Mouse (Mus musculus) MEL (cell line): ENCODE results near the gene Wfs1. TPM values are rescaled to one million over a fixed set of nuclear protein-coding genes. Genes with fewer than 3 reads are reported as not detected.

ENCODE experiments used
- DNase-seq: peaks from one replicate; pipeline ENCODE4 v3.0.0; 2011; ENCODE audit warnings: low read depth, low spot score
- H3K27ac ChIP-seq: 2 replicates; pipeline ENCODE4 v1.5.1; 2012; ENCODE audit warnings: low read depth, mild to moderate bottlenecking, control low read depth, low read length, moderate library complexity; ENCODE audit not compliant: control insufficient read depth
- H3K27me3 ChIP-seq, 2 experiments: fragments of 150-350 bp in 1 of 2; sonication (generic) in 1 of 2; 2 replicates each; pipeline ENCODE4 v1.6.1; 2012; ENCODE audit warnings: low read length in 2 of 2, mild to moderate bottlenecking in 2 of 2, improper control_type of control experiment in 1 of 2, moderate library complexity in 1 of 2; ENCODE audit not compliant: insufficient read depth in 2 of 2, control insufficient read depth in 1 of 2
- H3K36me3 ChIP-seq, 2 experiments: 2 replicates each; pipeline ENCODE4 v1.6.1; 2012 to 2014; ENCODE audit warnings: low read length in 2 of 2, improper control_type of control experiment in 1 of 2, inconsistent platforms in 1 of 2, mild to moderate bottlenecking in 1 of 2; ENCODE audit not compliant: insufficient read depth in 2 of 2, control insufficient read depth in 1 of 2
- H3K4me1 ChIP-seq, 2 experiments: fragments of 150-350 bp in 1 of 2; sonication (generic) in 1 of 2; 2 replicates each; pipeline ENCODE4 v1.6.1; 2012; ENCODE audit warnings: low read length in 2 of 2, improper control_type of control experiment in 1 of 2, mild to moderate bottlenecking in 1 of 2; ENCODE audit not compliant: insufficient read depth in 2 of 2, control insufficient read depth in 1 of 2
- H3K4me3 ChIP-seq, 2 experiments: fragments of 150-350 bp in 1 of 2; sonication (generic) in 1 of 2; 2 replicates each; pipeline ENCODE4 v1.5.1; 2012; ENCODE audit warnings: low read depth in 2 of 2, low read length in 2 of 2, mild to moderate bottlenecking in 2 of 2, moderate library complexity in 2 of 2, control low read depth in 1 of 2, improper control_type of control experiment in 1 of 2; ENCODE audit not compliant: control insufficient read depth in 1 of 2, insufficient read depth in 1 of 2
- H3K79me2 ChIP-seq: 2 replicates; pipeline ENCODE4 v1.6.1; 2012; ENCODE audit warnings: mild to moderate bottlenecking, low read length, moderate library complexity; ENCODE audit not compliant: control insufficient read depth, poor library complexity, insufficient read depth
- H3K9ac ChIP-seq: 2 replicates; pipeline ENCODE4 v1.6.1; 2012; ENCODE audit warnings: low read depth, mild to moderate bottlenecking, control low read depth, low read length, moderate library complexity; ENCODE audit not compliant: control insufficient read depth, poor library complexity, severe bottlenecking
- H3K9me3 ChIP-seq: fragments of 150-350 bp; sonication (generic); replicated peaks from 2 replicates; pipeline ENCODE4 v1.6.1; 2012; ENCODE audit warnings: mild to moderate bottlenecking, low read length, improper control_type of control experiment, moderate library complexity; ENCODE audit not compliant: insufficient read depth
- BHLHE40 ChIP-seq: IDR thresholded peaks from 2 replicates; pipeline ENCODE4 v1.6.1; 2012; ENCODE audit warnings: low read depth, mild to moderate bottlenecking, inconsistent platforms, low read length, improper control_type of control experiment, borderline replicate concordance
- CHD2 ChIP-seq: IDR thresholded peaks from 2 replicates; pipeline ENCODE4 v1.6.1; 2011; ENCODE audit warnings: low read length, improper control_type of control experiment
- CTCF ChIP-seq, 3 experiments: IDR thresholded peaks in 2 of 3; conservative IDR thresholded peaks in 1 of 3; 2 replicates each; pipeline ENCODE4 v1.5.1; 2011 to 2012; ENCODE audit warnings: low read length in 3 of 3, low read depth in 2 of 3, mild to moderate bottlenecking in 2 of 3, improper control_type of control experiment in 1 of 3, inconsistent platforms in 1 of 3, mixed read lengths in 1 of 3, moderate library complexity in 1 of 3; ENCODE audit not compliant: control insufficient read depth in 1 of 3, insufficient read depth in 1 of 3, poor library complexity in 1 of 3, severe bottlenecking in 1 of 3
- E2F4 ChIP-seq: IDR thresholded peaks from 2 replicates; pipeline ENCODE4 v1.6.1; 2011; ENCODE audit warnings: low read depth, low read length, improper control_type of control experiment, borderline replicate concordance
- ELF1 ChIP-seq: IDR thresholded peaks from 2 replicates; pipeline ENCODE4 v1.6.1; 2014; ENCODE audit warnings: low read depth, mild to moderate bottlenecking, inconsistent platforms, low read length, improper control_type of control experiment, moderate library complexity
- EP300 ChIP-seq, 2 experiments: IDR thresholded peaks; 2 replicates each; pipeline ENCODE4 v1.6.1; 2011; ENCODE audit warnings: improper control_type of control experiment in 2 of 2, low read length in 2 of 2, low read depth in 1 of 2, mild to moderate bottlenecking in 1 of 2
- ETS1 ChIP-seq: IDR thresholded peaks from 2 replicates; pipeline ENCODE4 v1.6.1; 2012; ENCODE audit warnings: low read depth, mild to moderate bottlenecking, inconsistent platforms, low read length, improper control_type of control experiment, moderate library complexity
- GATA1 ChIP-seq: IDR thresholded peaks from 2 replicates; pipeline ENCODE4 v1.6.1; 2011; ENCODE audit warnings: low read depth, low read length, improper control_type of control experiment
- HCFC1 ChIP-seq: IDR thresholded peaks from 2 replicates; pipeline ENCODE4 v1.6.1; 2012; ENCODE audit warnings: low read depth, mild to moderate bottlenecking, inconsistent platforms, low read length, improper control_type of control experiment, moderate library complexity
- KAT2A ChIP-seq: conservative IDR thresholded peaks from 2 replicates; pipeline ENCODE4 v1.6.1; 2012; ENCODE audit warnings: low read depth, low read length, improper control_type of control experiment, inconsistent platforms
- MAX ChIP-seq: IDR thresholded peaks from 2 replicates; pipeline ENCODE4 v1.6.1; 2011; ENCODE audit warnings: low read length, improper control_type of control experiment
- MAZ ChIP-seq: IDR thresholded peaks from 2 replicates; pipeline ENCODE4 v1.6.1; 2012; ENCODE audit warnings: low read depth, mild to moderate bottlenecking, inconsistent platforms, low read length, improper control_type of control experiment
- MEF2A ChIP-seq: IDR thresholded peaks from 2 replicates; pipeline ENCODE4 v1.6.1; 2014; ENCODE audit warnings: low read depth, mild to moderate bottlenecking, inconsistent platforms, low read length, improper control_type of control experiment; ENCODE audit not compliant: poor library complexity, insufficient replicate concordance, severe bottlenecking; ENCODE audit errors: extremely low read depth
- MXI1 ChIP-seq: IDR thresholded peaks from 2 replicates; pipeline ENCODE4 v1.6.1; 2011; ENCODE audit warnings: mild to moderate bottlenecking, low read depth, low read length, improper control_type of control experiment
- MYC ChIP-seq: IDR thresholded peaks from 2 replicates; pipeline ENCODE4 v1.6.1; 2011; ENCODE audit warnings: low read depth, mild to moderate bottlenecking, low read length, improper control_type of control experiment, moderate library complexity
- NELFE ChIP-seq: IDR thresholded peaks from 2 replicates; pipeline ENCODE4 v1.6.1; 2011; ENCODE audit warnings: low read depth, low read length, improper control_type of control experiment
- POLR2A ChIP-seq, 2 experiments: IDR thresholded peaks; 2 replicates each; pipeline ENCODE4 v1.6.1; 2011 to 2012; ENCODE audit warnings: low read length in 2 of 2, mild to moderate bottlenecking in 2 of 2, control low read depth in 1 of 2, improper control_type of control experiment in 1 of 2, low read depth in 1 of 2, moderate library complexity in 1 of 2; ENCODE audit not compliant: control insufficient read depth in 1 of 2, insufficient read depth in 1 of 2, poor library complexity in 1 of 2
- RCOR1 ChIP-seq: IDR thresholded peaks from 2 replicates; pipeline ENCODE4 v1.6.1; 2012; ENCODE audit warnings: low read depth, mild to moderate bottlenecking, inconsistent platforms, low read length, improper control_type of control experiment
- SIN3A ChIP-seq: IDR thresholded peaks from 2 replicates; pipeline ENCODE4 v1.6.1; 2012; ENCODE audit warnings: low read length, improper control_type of control experiment, inconsistent platforms
- SMC3 ChIP-seq: IDR thresholded peaks from 2 replicates; pipeline ENCODE4 v1.6.1; 2011; ENCODE audit warnings: low read depth, low read length, improper control_type of control experiment
- UBTF ChIP-seq: IDR thresholded peaks from 2 replicates; pipeline ENCODE4 v1.6.1; 2012; ENCODE audit warnings: low read depth, mild to moderate bottlenecking, inconsistent platforms, low read length, improper control_type of control experiment, moderate library complexity, borderline replicate concordance; ENCODE audit not compliant: insufficient read depth
- USF1 ChIP-seq: IDR thresholded peaks from 2 replicates; pipeline ENCODE4 v1.6.1; 2014; ENCODE audit warnings: low read depth, mild to moderate bottlenecking, inconsistent platforms, low read length, improper control_type of control experiment, moderate library complexity
- USF2 ChIP-seq, 2 experiments: IDR thresholded peaks; 2 replicates each; pipeline ENCODE4 v1.6.1; 2011 to 2012; ENCODE audit warnings: improper control_type of control experiment in 2 of 2, low read length in 2 of 2, borderline replicate concordance in 1 of 2, inconsistent platforms in 1 of 2, low read depth in 1 of 2, mild to moderate bottlenecking in 1 of 2; ENCODE audit not compliant: insufficient read depth in 1 of 2
- ZC3H11A ChIP-seq: IDR thresholded peaks from 2 replicates; pipeline ENCODE4 v1.6.1; 2012; ENCODE audit warnings: low read depth, mild to moderate bottlenecking, inconsistent platforms, low read length, improper control_type of control experiment
- ZKSCAN1 ChIP-seq: IDR thresholded peaks from 2 replicates; pipeline ENCODE4 v1.6.1; 2012; ENCODE audit warnings: low read depth, mild to moderate bottlenecking, inconsistent platforms, low read length, improper control_type of control experiment, moderate library complexity
- ZMIZ1 ChIP-seq: IDR thresholded peaks from 2 replicates; pipeline ENCODE4 v1.6.1; 2012; ENCODE audit warnings: low read depth, mild to moderate bottlenecking, inconsistent platforms, low read length, improper control_type of control experiment, moderate library complexity
- ZNF384 ChIP-seq: IDR thresholded peaks from 2 replicates; pipeline ENCODE4 v1.6.1; 2012; ENCODE audit warnings: low read depth, mild to moderate bottlenecking, inconsistent platforms, low read length, improper control_type of control experiment
- polyA plus RNA-seq, 2 experiments: library from polyadenylated mRNA; stranded (reverse) in 1 of 2; unstranded in 1 of 2; fragments of >175 nt in 1 of 2; fragments of >200 nt in 1 of 2; gene quantifications; 2 replicates each; pipeline versions ENCODE4 v1.2.1 to v1.2.4; 2012; ENCODE audit warnings: low replicate concordance in 2 of 2, low read depth in 1 of 2; ENCODE audit not compliant: insufficient read length in 2 of 2, insufficient read depth in 1 of 2, missing spikeins in 1 of 2
- total RNA-seq: library from RNA; depleted of rRNA; stranded (reverse); fragments of 300-350 nt; gene quantifications from 2 replicates; pipeline ENCODE4 v1.2.3, GENCODE M21; 2012

The Wfs1 gene
- total and polyA plus RNA-seq, 3 experiments, result not detected

DNA sequence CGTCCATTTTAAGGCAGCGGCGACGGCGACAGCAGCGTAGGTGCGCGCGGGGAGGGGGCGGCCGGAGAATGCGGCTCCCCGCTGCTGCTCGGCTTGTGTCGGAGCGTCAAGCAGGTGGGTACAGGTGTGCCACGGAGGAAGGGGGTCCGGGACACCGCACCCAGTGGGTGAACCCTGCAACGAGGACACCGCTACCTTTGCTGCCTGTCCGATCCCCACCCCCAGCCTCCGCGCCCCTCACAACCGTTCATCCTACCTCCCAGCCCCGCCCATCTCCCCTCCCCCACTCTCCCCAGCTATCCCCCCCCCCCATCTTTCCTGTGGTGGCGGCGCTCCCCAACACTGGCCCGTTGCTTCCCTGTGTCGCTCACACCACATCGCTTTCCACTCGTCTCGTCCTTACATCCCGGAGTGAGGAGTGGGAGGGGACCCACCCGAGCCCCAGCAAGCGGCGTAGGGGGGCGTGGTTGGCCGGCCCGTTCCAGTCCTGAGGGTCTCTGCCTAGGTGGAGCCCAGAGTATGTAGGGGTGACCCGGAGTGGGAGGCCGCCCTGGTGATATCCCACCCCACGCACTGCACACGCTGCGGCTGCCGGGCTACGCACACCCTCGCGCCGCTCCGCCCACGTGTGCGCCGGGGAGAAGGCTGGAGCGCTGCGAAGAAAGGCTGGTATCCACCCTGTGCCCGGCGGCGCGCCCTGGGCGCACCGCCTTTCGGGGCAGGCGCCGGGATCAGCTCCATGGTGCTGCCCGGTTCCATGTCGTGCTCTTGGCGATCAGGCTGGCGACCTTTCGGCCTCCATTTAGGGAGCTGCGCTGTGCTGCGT lies 39.7 kb upstream of the Wfs1 start:
- Histone ChIP-seq H3K27ac (no peak overlapping the region), H3K9ac (no peak overlapping the region), H3K9me3 (no peaks in the 10 kb centered on the region), H3K36me3 (no peaks in the 10 kb centered on the region), H3K4me3 (no peak overlapping the region), H3K4me1 (no peaks in the 10 kb centered on the region), H3K79me2 (no peaks in the 10 kb centered on the region), H3K27me3 (0 out of 4 replicates have a peak, but pooled peaks cover 0 to 1% of the 10 kb centered on the region in 2 experiments)
- no peak for DNase-seq
- TF ChIP-seq HCFC1 (no peak), UBTF (no peak), EP300 (IDR thresholded peaks at IDR 0.05; ENCODE audit: low read depth in 1 of 2, low read length in 2 of 2) (no peak), CHD2 (no peak), BHLHE40 (no peak), GATA1 (no peak), MXI1 (no peak), SMC3 (no peak), ZC3H11A (no peak), ELF1 (no peak), MYC (no peak), CTCF (IDR thresholded peaks at IDR 0.05 in 2 of 3, conservative IDR thresholded peaks at IDR 0.05 in 1 of 3; ENCODE audit: control insufficient read depth in 1 of 3, insufficient read depth in 1 of 3, low read depth in 2 of 3, low read length in 3 of 3, poor library complexity in 1 of 3, severe bottlenecking in 1 of 3) (no peak), RCOR1 (no peak), KAT2A (no peak), E2F4 (no peak), ZMIZ1 (no peak), USF1 (no peak)

DNA sequence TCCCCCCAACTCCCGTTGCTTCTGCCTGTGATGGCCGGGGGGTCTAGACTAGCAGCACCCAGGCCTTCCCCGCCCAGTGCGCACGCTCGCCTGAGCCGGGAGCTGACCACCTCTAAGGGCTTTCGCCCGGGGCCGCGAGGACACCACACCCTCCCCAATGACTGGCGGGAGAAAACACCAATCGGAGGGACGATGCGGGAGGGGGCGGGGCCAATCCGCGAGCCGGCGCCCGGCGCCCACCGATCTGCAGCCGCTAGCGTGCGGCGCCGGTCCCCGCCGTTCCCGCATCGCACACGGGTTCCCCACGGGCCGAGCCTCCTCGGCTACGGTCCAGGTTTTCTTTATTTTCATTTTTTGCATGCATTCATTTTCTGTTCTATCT lies 39.1 kb upstream of the Wfs1 start:
- TF ChIP-seq ETS1, result no peak
- no peak for TF ChIP-seq MAZ
- no peak for TF ChIP-seq MEF2A
- TF ChIP-seq ELF1, result no peak
- no peak for TF ChIP-seq MXI1
- TF ChIP-seq USF1, result no peak
- no peak for TF ChIP-seq SIN3A
- TF ChIP-seq USF2 (IDR thresholded peaks at IDR 0.05; ENCODE audit: borderline replicate concordance in 1 of 2, insufficient read depth in 1 of 2, low read depth in 1 of 2, low read length in 2 of 2), result no peak
- no peak for TF ChIP-seq E2F4
- no peak for TF ChIP-seq POLR2A (IDR thresholded peaks at IDR 0.05; ENCODE audit: control insufficient read depth in 1 of 2, insufficient read depth in 1 of 2, low read depth in 1 of 2, low read length in 2 of 2, poor library complexity in 1 of 2)
- no peak for TF ChIP-seq NELFE
- TF ChIP-seq MAX, result no peak
- no peak for TF ChIP-seq ZNF384
- TF ChIP-seq SMC3, result no peak
- TF ChIP-seq ZKSCAN1, result no peak
- H3K4me1 ChIP-seq, result no peaks in the 10 kb centered on the region
- no peaks in the 10 kb centered on the region for H3K36me3 ChIP-seq
- H3K79me2 ChIP-seq, result no peaks in the 10 kb centered on the region
- no peak overlapping the region for H3K27ac ChIP-seq
- no peak for DNase-seq
- no peak overlapping the region for H3K4me3 ChIP-seq
- no peak overlapping the region for H3K9ac ChIP-seq
- H3K27me3 ChIP-seq, result 0 out of 4 replicates have a peak, but pooled peaks cover 0 to 2% of the 10 kb centered on the region in 2 experiments
- H3K9me3 ChIP-seq, result no peaks in the 10 kb centered on the region
